Mouse (Mus musculus) ES-Bruce4 (cell line): ENCODE measurements at regions not wholly inside any gene's neighbourhood (a gene's known extent, or its start where the extent isn't known, plus 50 kb on each side); places are given as distances from the start of the nearest gene placed in this dataset.

Experiments used
- CTCF ChIP-seq: IDR thresholded peaks from one replicate; pipeline ENCODE4 v1.8.1; 2011; ENCODE audit warnings: low read depth, low read length
- EP300 ChIP-seq: IDR thresholded peaks from 2 replicates; pipeline ENCODE4 v1.6.1; 2011; ENCODE audit warnings: low read depth, low read length; ENCODE audit not compliant: insufficient read depth
- POLR2A ChIP-seq: IDR thresholded peaks from one replicate; pipeline ENCODE4 v1.8.1; 2011; ENCODE audit warnings: low read length; ENCODE audit not compliant: insufficient read depth

- TF ChIP-seq EP300 (no peak), CTCF (no peak), POLR2A (no peak)
Measured at GRCm38 (mm10) chr17:27349911-27350310, 145.6 kb upstream of the Lemd2 start.
